Mouse (Mus musculus): Measurements from ENCODE around the gene Smpd2.

DNA sequence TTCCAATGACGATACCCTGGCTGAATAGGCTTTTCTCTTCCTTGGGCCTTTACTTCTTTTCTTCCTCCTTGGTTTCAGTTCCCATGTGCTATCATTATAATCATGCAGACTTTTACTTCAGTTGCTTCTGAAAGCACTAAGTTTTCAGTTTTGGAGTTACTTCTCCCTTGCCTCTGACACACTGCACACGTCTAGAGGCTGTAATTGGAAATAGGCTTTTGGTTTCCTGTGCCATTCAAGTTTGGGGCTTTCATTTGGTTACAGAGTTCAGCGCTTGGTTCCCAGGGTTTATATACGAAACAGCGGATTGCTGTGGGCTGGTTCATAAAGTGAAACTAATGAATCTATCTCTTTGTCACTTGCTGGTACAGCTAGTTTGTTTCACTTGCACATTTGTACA is 39.8 kb upstream of the Smpd2 start:
- TF ChIP-seq POLR2A (IDR thresholded peaks at IDR 0.05; ENCODE audit: borderline replicate concordance, extremely low read depth, insufficient read depth, insufficient read length, poor library complexity, severe bottlenecking), result no peak
- TF ChIP-seq CTCF (IDR thresholded peaks at IDR 0.05; ENCODE audit: borderline replicate concordance, extremely low read depth, insufficient read depth, insufficient read length), result no peak
